Mouse (Mus musculus): ENCODE results near the gene Nccrp1. TPM values are rescaled to one million over a fixed set of nuclear protein-coding genes. Genes with fewer than 3 reads are reported as not detected.
A peak's percentile ranks its signal among the peaks of the same experiment; 100 is the strongest.

The Nccrp1 gene
- polyA plus RNA-seq, 1 experiment from 2014 or later: not detected

GRCm38 (mm10) chr7:28557708-28558107, 10.7 kb upstream of the Nccrp1 start:
- peaks cover 35% of the 10 kb centered on the region for H3K36me3 ChIP-seq (ENCODE audit: insufficient read depth, low read length)
- H3K27me3 ChIP-seq (ENCODE audit: insufficient read depth, low read length): no peaks in the 10 kb centered on the region
- WGBS: 76% methylated on average over 6 of the region's 6 CpGs
- no peak overlapping the region for H3K4me3 ChIP-seq (ENCODE audit: low read length)
- H3K4me1 ChIP-seq (ENCODE audit: insufficient read depth, low read length): peaks cover 7% of the 10 kb centered on the region
- no peak overlapping the region for H3K27ac ChIP-seq (ENCODE audit: low read length)
- ATAC-seq (ENCODE audit: low FRiP score, low TSS enrichment): no peak
- H3K9ac ChIP-seq (replicated peaks; ENCODE audit: low read length): no peak overlapping the region
- H3K4me2 ChIP-seq (replicated peaks; ENCODE audit: low read depth, low read length): no peak overlapping the region
- 0 out of 2 replicates have a peak, but pooled peaks cover 1% of the 10 kb centered on the region for H3K9me3 ChIP-seq (ENCODE audit: low read length)

GRCm38 (mm10) chr7:28557069-28557468, 10.0 kb upstream of the Nccrp1 start:
- Histone ChIP-seq H3K36me3 (ENCODE audit: insufficient read depth, low read length) (peaks cover 28% of the 10 kb centered on the region), H3K4me2 (replicated peaks; ENCODE audit: low read depth, low read length) (no peak overlapping the region), H3K9me3 (ENCODE audit: low read length) (0 out of 2 replicates have a peak, but pooled peaks cover 2% of the 10 kb centered on the region), H3K4me3 (ENCODE audit: low read length) (no peak overlapping the region), H3K27me3 (ENCODE audit: insufficient read depth, low read length) (no peaks in the 10 kb centered on the region), H3K4me1 (ENCODE audit: insufficient read depth, low read length) (peaks cover 7% of the 10 kb centered on the region), H3K9ac (replicated peaks; ENCODE audit: low read length) (no peak overlapping the region), H3K27ac (ENCODE audit: low read length) (no peak overlapping the region)
- WGBS: 60% methylated on average over 5 of the region's 5 CpGs
- ATAC-seq (ENCODE audit: low FRiP score, low TSS enrichment): no peak

- WGBS: 11% methylated on average over 5 of the region's 5 CpGs
- H3K4me3 ChIP-seq (ENCODE audit: low read length): no peak overlapping the region
- no peak overlapping the region for H3K27ac ChIP-seq (ENCODE audit: low read length)
- ATAC-seq (ENCODE audit: low FRiP score, low TSS enrichment): no peak
- 0 out of 2 replicates have a peak, but pooled peaks cover 2% of the 10 kb centered on the region for H3K9me3 ChIP-seq (ENCODE audit: low read length)
- H3K4me2 ChIP-seq (replicated peaks; ENCODE audit: low read depth, low read length): no peak overlapping the region
- H3K36me3 ChIP-seq (ENCODE audit: insufficient read depth, low read length): peaks cover 22% of the 10 kb centered on the region
- no peak overlapping the region for H3K9ac ChIP-seq (replicated peaks; ENCODE audit: low read length)
- peaks cover 7% of the 10 kb centered on the region for H3K4me1 ChIP-seq (ENCODE audit: insufficient read depth, low read length)
- H3K27me3 ChIP-seq (ENCODE audit: insufficient read depth, low read length): no peaks in the 10 kb centered on the region
Measured at GRCm38 (mm10) chr7:28555939-28556535, 9.0 kb upstream of the Nccrp1 start.

- H3K36me3 ChIP-seq (ENCODE audit: insufficient read depth, low read length): no peaks in the 10 kb centered on the region
- H3K27me3 ChIP-seq (ENCODE audit: insufficient read depth, low read length): no peaks in the 10 kb centered on the region; the same call in 1 of the 2 replicates
- 0 out of 2 replicates have a peak, but pooled peaks cover 2% of the 10 kb centered on the region for H3K9me3 ChIP-seq (ENCODE audit: low read length)
- no peak overlapping the region for H3K9ac ChIP-seq (replicated peaks; ENCODE audit: low read length)
- H3K4me3 ChIP-seq (ENCODE audit: low read length): no peak overlapping the region
- no peak overlapping the region for H3K4me2 ChIP-seq (replicated peaks; ENCODE audit: low read depth, low read length)
- WGBS: 87% methylated on average over 6 of the region's 6 CpGs
- H3K27ac ChIP-seq (ENCODE audit: low read length): no peak overlapping the region
- no peaks in the 10 kb centered on the region for H3K4me1 ChIP-seq (ENCODE audit: insufficient read depth, low read length)
- ATAC-seq (ENCODE audit: low FRiP score, low TSS enrichment): no peak
Measured at GRCm38 (mm10) chr7:28553076-28553475, 6.0 kb upstream of the Nccrp1 start.

GRCm38 (mm10) chr7:28547628-28548027, 574 bp upstream of the Nccrp1 start:
- Histone ChIP-seq H3K4me1 (ENCODE audit: insufficient read depth, low read length) (peaks cover 18% of the 10 kb centered on the region), H3K36me3 (ENCODE audit: insufficient read depth, low read length) (no peaks in the 10 kb centered on the region), H3K9me3 (ENCODE audit: low read length) (0 out of 2 replicates have a peak, but pooled peaks cover under 1% of the 10 kb centered on the region), H3K27me3 (ENCODE audit: insufficient read depth, low read length) (peaks cover 26% of the 10 kb centered on the region), H3K4me2 (replicated peaks; ENCODE audit: low read depth, low read length) (no peak overlapping the region), H3K9ac (replicated peaks; ENCODE audit: low read length) (no peak overlapping the region), H3K4me3 (ENCODE audit: low read length) (no peak overlapping the region), H3K27ac (ENCODE audit: low read length) (no peak overlapping the region)
- no peak for ATAC-seq (ENCODE audit: low FRiP score, low TSS enrichment)
- WGBS: 67% methylated on average over 7 of the region's 7 CpGs

- H3K27ac ChIP-seq (ENCODE audit: low read length): no peak overlapping the region
- no peak for ATAC-seq (ENCODE audit: low FRiP score, low TSS enrichment)
- 0 out of 2 replicates have a peak overlapping the region, but pooled peaks have one; percentile 3 for H3K9ac ChIP-seq (replicated peaks; ENCODE audit: low read length)
Measured at GRCm38 (mm10) chr7:28546649-28547048, 405 bp downstream of the Nccrp1 start.

GRCm38 (mm10) chr7:28545891-28546210, 1.2 kb downstream of the Nccrp1 start:
- Histone ChIP-seq H3K27ac (ENCODE audit: low read length) (no peak overlapping the region), H3K9me3 (ENCODE audit: low read length) (no peaks in the 10 kb centered on the region), H3K27me3 (ENCODE audit: insufficient read depth, low read length) (peaks cover 26% of the 10 kb centered on the region), H3K4me3 (ENCODE audit: low read length) (no peak overlapping the region), H3K4me1 (ENCODE audit: insufficient read depth, low read length) (peaks cover 18% of the 10 kb centered on the region), H3K9ac (replicated peaks; ENCODE audit: low read length) (no peak overlapping the region), H3K4me2 (replicated peaks; ENCODE audit: low read depth, low read length) (no peak overlapping the region), H3K36me3 (ENCODE audit: insufficient read depth, low read length) (no peaks in the 10 kb centered on the region)
- 49% methylated on average over 7 of the region's 7 CpGs for WGBS
- no peak for ATAC-seq (ENCODE audit: low FRiP score, low TSS enrichment)

More at GRCm38 (mm10) chr7:28546649-28547048, 405 bp downstream of the Nccrp1 start:
- WGBS: 1% methylated on average over 22 of the region's 22 CpGs
- Histone ChIP-seq H3K4me3 (ENCODE audit: low read length) (peak overlapping the region; percentile 28), H3K36me3 (ENCODE audit: insufficient read depth, low read length) (no peaks in the 10 kb centered on the region), H3K27me3 (ENCODE audit: insufficient read depth, low read length) (peaks cover 26% of the 10 kb centered on the region), H3K9me3 (ENCODE audit: low read length) (no peaks in the 10 kb centered on the region), H3K4me2 (replicated peaks; ENCODE audit: low read depth, low read length) (peak overlapping the region; percentile 46), H3K4me1 (ENCODE audit: insufficient read depth, low read length) (peaks cover 18% of the 10 kb centered on the region)

GRCm38 (mm10) chr7:28545048-28545890, 1.8 kb downstream of the Nccrp1 start:
- Histone ChIP-seq H3K27me3 (ENCODE audit: insufficient read depth, low read length) (peaks cover 26% of the 10 kb centered on the region), H3K4me1 (ENCODE audit: insufficient read depth, low read length) (peaks cover 18% of the 10 kb centered on the region), H3K4me2 (replicated peaks; ENCODE audit: low read depth, low read length) (no peak overlapping the region), H3K9ac (replicated peaks; ENCODE audit: low read length) (no peak overlapping the region), H3K36me3 (ENCODE audit: insufficient read depth, low read length) (no peaks in the 10 kb centered on the region), H3K4me3 (ENCODE audit: low read length) (no peak overlapping the region), H3K9me3 (ENCODE audit: low read length) (no peaks in the 10 kb centered on the region), H3K27ac (ENCODE audit: low read length) (no peak overlapping the region)
- WGBS: 26% methylated on average over 14 of the region's 14 CpGs
- peak; percentile 31; the same call in 1 of the 2 replicates for ATAC-seq (ENCODE audit: low FRiP score, low TSS enrichment)

- ATAC-seq (ENCODE audit: low FRiP score, low TSS enrichment): peak; percentile 46
- Histone ChIP-seq H3K9ac (replicated peaks; ENCODE audit: low read length) (peak overlapping the region; percentile 47), H3K9me3 (ENCODE audit: low read length) (no peaks in the 10 kb centered on the region), H3K4me3 (ENCODE audit: low read length) (peak overlapping the region; percentile 20; the same call in 1 of the 2 replicates), H3K4me1 (ENCODE audit: insufficient read depth, low read length) (peaks cover 18% of the 10 kb centered on the region), H3K4me2 (replicated peaks; ENCODE audit: low read depth, low read length) (peak overlapping the region; percentile 57), H3K27me3 (ENCODE audit: insufficient read depth, low read length) (peaks cover 26% of the 10 kb centered on the region), H3K27ac (ENCODE audit: low read length) (no peak overlapping the region), H3K36me3 (ENCODE audit: insufficient read depth, low read length) (no peaks in the 10 kb centered on the region)
- WGBS: 4% methylated on average over 26 of the region's 27 CpGs
Measured at GRCm38 (mm10) chr7:28544051-28544601, 2.9 kb downstream of the Nccrp1 start.

All from kidney, embryonic 16.5 days (tissue).